Mouse (Mus musculus) ES-Bruce4 (cell line): ENCODE results near the gene Gja5.

ENCODE experiments used
- CTCF ChIP-seq: IDR thresholded peaks from one replicate; pipeline ENCODE4 v1.8.1; 2011; ENCODE audit warnings: low read depth, low read length
- POLR2A ChIP-seq: IDR thresholded peaks from one replicate; pipeline ENCODE4 v1.8.1; 2011; ENCODE audit warnings: low read length; ENCODE audit not compliant: insufficient read depth

GRCm38 (mm10) chr3:97051264-97051744, 146.8 kb downstream of the Gja5 start:
- TF ChIP-seq CTCF, result no peak
- no peak for TF ChIP-seq POLR2A
